ENCODE assay signal across 8 mouse cellular contexts in genomic region chr9:98985800-98986475, GRCm38 (mm10). TPM values are rescaled to one million over a fixed set of nuclear protein-coding genes. Genes with fewer than 3 reads are reported as not detected.
DNase-seq lines count a peak whose midpoint lies in the region; ATAC-seq lines count a peak whose summit lies in the region.

Gene Faim (plus strand): TSS chr9:98986373.

- intact Hi-C loops in gastrocnemius, postnatal 14 days (cut with DNase I; ENCODE audit: low total_unique reads) = no loop called here
- intact Hi-C loops in left cerebral cortex, postnatal 10 days (cut with DNase I) = loop anchor here (10.0 kb wide), 1 partner anchor 469 kb away; the partner anchor contains the start of gene Nme9

- peak; percentile 95 for ATAC-seq in inflammation-experienced regulatory T-cells, adult 6 months
- ATAC-seq in megakaryocyte-erythroid progenitor cell, adult 5-6 weeks (replicated peaks; ENCODE audit: low FRiP score, low TSS enrichment, poor library complexity, severe bottlenecking) = peak; percentile 99

- peak; percentile 100 for DNase-seq in adrenal gland, adult (ENCODE audit: inconsistent age in 2 of 2, low spot score in 1 of 2)
- peak; percentile 99 for DNase-seq in embryo, embryonic 10.5 days (ENCODE audit: low spot score)
- DNase-seq in gastrocnemius, postnatal 14 days = peak; percentile 100
- DNase-seq in left cerebral cortex, postnatal 10 days (ENCODE audit: extremely low spot score in 1 of 2, low spot score in 2 of 2) = peak; percentile 100
- peak; percentile 100 for DNase-seq in right cerebral cortex, postnatal 25 days
- DNase-seq in urinary bladder, postnatal 4 days (ENCODE audit: low spot score in 2 of 2) = peak; percentile 99 to 100

RNA-seq across cellular contexts. Expression of gene Faim, which starts in this region (rescaled TPM):
- 1 to 10 TPM; 4.0 to 4.5 TPM for total RNA-seq in gastrocnemius, postnatal 14 days (2021)
- 10 to 100 TPM; 51.4 to 76.6 (median 60.3) TPM for polyA plus RNA-seq in inflammation-experienced regulatory T-cells, adult 6 months (2017; shearing (Covaris generic))
- 10 to 100 TPM; 34.1 to 34.3 TPM for total RNA-seq in left cerebral cortex, postnatal 10 days (2021)
- total RNA-seq in megakaryocyte-erythroid progenitor cell, adult 5-6 weeks (2014; fragmentation: Nextera tagmentation) = 27.4 and 46.4 TPM in 2 replicates
- 60.5 and 144 TPM in 2 replicates for total RNA-seq in megakaryocyte-erythroid progenitor cell, adult 5-6 weeks (2017)

Comparison
In these comparisons a context has a peak if more than half of its experiments do, and no peak if none do; other contexts are left out.
1. Peak in every context shown above with its lines: DNase-seq and ATAC-seq.
2. RNA of gene Faim (total RNA-seq): 27.4 to 144 TPM in megakaryocyte-erythroid progenitor cell, adult 5-6 weeks and 34.1 to 34.3 TPM in left cerebral cortex, postnatal 10 days; 4.0 to 4.5 TPM in gastrocnemius, postnatal 14 days; every median in the first group is over 4 times any median in the second.